In the genomic region with DNA sequence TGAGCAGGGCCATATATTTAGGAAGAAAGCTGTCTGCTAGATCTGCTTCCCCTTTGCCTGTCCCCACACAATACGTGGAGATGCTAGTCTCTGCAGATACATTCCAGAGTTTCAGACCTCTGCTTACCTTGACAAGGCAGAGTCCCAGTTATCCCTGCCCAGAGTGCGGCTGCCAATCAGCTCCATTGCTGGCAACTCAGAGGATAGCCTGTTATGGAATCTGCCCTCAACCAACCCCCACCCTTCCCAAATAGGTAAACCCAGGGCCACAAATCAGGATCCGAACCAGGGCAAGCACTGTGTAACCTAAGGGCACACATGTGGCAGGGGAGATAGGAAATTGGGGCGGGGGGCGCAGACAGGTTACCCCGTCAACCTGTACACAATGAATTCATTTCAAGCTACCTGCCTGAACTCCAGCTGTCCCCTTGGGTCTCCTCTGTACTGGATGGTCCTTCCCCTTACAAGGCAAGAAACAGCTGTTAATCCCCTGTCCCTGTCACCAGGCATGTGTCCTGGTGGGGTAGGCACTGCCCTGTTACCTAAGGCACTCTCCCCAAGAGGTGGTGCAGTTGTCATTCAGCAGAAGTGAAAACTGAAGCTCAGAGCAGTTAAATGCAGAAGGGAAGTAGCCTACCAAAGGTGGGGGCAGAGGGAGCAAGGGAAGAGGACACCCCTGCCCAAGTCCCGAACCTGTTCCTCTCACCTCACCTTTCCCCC, we compare ENCODE assay signal across 8 mouse cellular contexts. TPM values are rescaled to one million over a fixed set of nuclear protein-coding genes. Genes with fewer than 3 reads are reported as not detected.
A peak's percentile ranks its signal among the peaks of the same experiment; 100 is the strongest.
DNase-seq lines count a peak whose midpoint lies in the region; ATAC-seq lines count a peak whose summit lies in the region.

No protein-coding gene starts in this region.

- no peaks in the 10 kb centered on the region for H3K9me3 ChIP-seq in erythroblast, embryonic 14.5 days (ENCODE audit: control insufficient read depth, low read length)
- H3K9me3 ChIP-seq in embryonic facial prominence, embryonic 10.5 days = no peaks in the 10 kb centered on the region
- H3K9me3 ChIP-seq in hindbrain, embryonic 13.5 days = no peaks in the 10 kb centered on the region
- no peaks in the 10 kb centered on the region for H3K9me3 ChIP-seq in liver, embryonic 15.5 days (replicated peaks)
- H3K9me3 ChIP-seq in stomach, embryonic 15.5 days = no peaks in the 10 kb centered on the region

- H3K4me1 ChIP-seq in erythroblast, embryonic 14.5 days (ENCODE audit: control insufficient read depth) = peaks cover 39% of the 10 kb centered on the region
- H3K4me1 ChIP-seq in embryonic facial prominence, embryonic 10.5 days = peaks cover 53% of the 10 kb centered on the region
- peaks cover 41% of the 10 kb centered on the region for H3K4me1 ChIP-seq in hindbrain, embryonic 13.5 days (replicated peaks)
- H3K4me1 ChIP-seq in liver, embryonic 15.5 days (replicated peaks) = peaks cover 48% of the 10 kb centered on the region
- peaks cover 28% of the 10 kb centered on the region for H3K4me1 ChIP-seq in stomach, embryonic 15.5 days

- peak overlapping the region; percentile 96 for H3K9ac ChIP-seq in hindbrain, embryonic 13.5 days
- peak overlapping the region; percentile 91 for H3K9ac ChIP-seq in liver, embryonic 15.5 days
- H3K9ac ChIP-seq in stomach, embryonic 15.5 days = peak overlapping the region; percentile 88; the same call in 1 of the 2 replicates

- H3K27me3 ChIP-seq in erythroblast, embryonic 14.5 days (ENCODE audit: control insufficient read depth) = no peaks in the 10 kb centered on the region; the same call in 1 of the 2 replicates
- H3K27me3 ChIP-seq in embryonic facial prominence, embryonic 10.5 days (replicated peaks; ENCODE audit: low read depth, poor library complexity, severe bottlenecking) = no peaks in the 10 kb centered on the region
- H3K27me3 ChIP-seq in hindbrain, embryonic 13.5 days = no peaks in the 10 kb centered on the region
- no peaks in the 10 kb centered on the region for H3K27me3 ChIP-seq in liver, embryonic 15.5 days
- H3K27me3 ChIP-seq in stomach, embryonic 15.5 days (replicated peaks) = no peaks in the 10 kb centered on the region

- peak overlapping the region; percentile 89 for H3K4me2 ChIP-seq in hindbrain, embryonic 13.5 days
- H3K4me2 ChIP-seq in liver, embryonic 15.5 days = peak overlapping the region; percentile 93
- H3K4me2 ChIP-seq in stomach, embryonic 15.5 days = peak overlapping the region; percentile 87

- 63% methylated on average over 7 of the region's 7 CpGs for WGBS in embryonic facial prominence, embryonic 10.5 days
- WGBS in hindbrain, embryonic 13.5 days = 69% methylated on average over 7 of the region's 7 CpGs
- WGBS in liver, embryonic 15.5 days (ENCODE audit: insufficient replicate concordance) = 53% methylated on average over 7 of the region's 7 CpGs
- WGBS in stomach, embryonic 15.5 days = 60% methylated on average over 7 of the region's 7 CpGs

- intact Hi-C loops in left cerebral cortex, postnatal 14 days (cut with DNase I) = no loop called here

- peak overlapping the region; percentile 97 for H3K27ac ChIP-seq in embryonic facial prominence, embryonic 10.5 days (replicated peaks)
- peak overlapping the region; percentile 86; the same call in 1 of the 2 replicates for H3K27ac ChIP-seq in hindbrain, embryonic 13.5 days
- no peak overlapping the region for H3K27ac ChIP-seq in liver, embryonic 15.5 days (replicated peaks)
- peak overlapping the region; percentile 92; the same call in 1 of the 2 replicates for H3K27ac ChIP-seq in stomach, embryonic 15.5 days

- ATAC-seq in erythroblast, adult 5-6 weeks (replicated peaks; ENCODE audit: low FRiP score, poor library complexity, severe bottlenecking) = no peak; the same call in 1 of the 2 replicates
- ATAC-seq in hindbrain, embryonic 13.5 days (ENCODE audit: low FRiP score) = peak; percentile 22; the same call in 1 of the 2 replicates
- no peak for ATAC-seq in liver, embryonic 15.5 days (ENCODE audit: insufficient read depth)
- no peak for ATAC-seq in stomach, embryonic 15.5 days (ENCODE audit: insufficient read depth, low FRiP score, low read depth)

- DNase-seq in embryonic facial prominence, embryonic 10.5 days (ENCODE audit: low spot score) = no peak
- DNase-seq in right cerebral cortex, adult 18-20 months = no peak
- no peak for DNase-seq in left cerebral cortex, postnatal 14 days (ENCODE audit: low spot score in 2 of 2)

- peak overlapping the region; percentile 83 for H3K4me3 ChIP-seq in erythroblast, embryonic 14.5 days (replicated peaks)
- peak overlapping the region; percentile 98 for H3K4me3 ChIP-seq in embryonic facial prominence, embryonic 10.5 days
- peak overlapping the region; percentile 94 for H3K4me3 ChIP-seq in hindbrain, embryonic 13.5 days
- H3K4me3 ChIP-seq in liver, embryonic 15.5 days (replicated peaks) = peak overlapping the region; percentile 84
- peak overlapping the region; percentile 78 for H3K4me3 ChIP-seq in stomach, embryonic 15.5 days (replicated peaks)

- peaks cover 13% of the 10 kb centered on the region for H3K36me3 ChIP-seq in erythroblast, embryonic 14.5 days (ENCODE audit: control insufficient read depth)
- H3K36me3 ChIP-seq in embryonic facial prominence, embryonic 10.5 days (replicated peaks) = peaks cover 24% of the 10 kb centered on the region
- peaks cover 8% of the 10 kb centered on the region; the same call in 1 of the 2 replicates for H3K36me3 ChIP-seq in hindbrain, embryonic 13.5 days
- no peaks in the 10 kb centered on the region for H3K36me3 ChIP-seq in liver, embryonic 15.5 days (replicated peaks)
- peaks cover 5% of the 10 kb centered on the region; the same call in 1 of the 2 replicates for H3K36me3 ChIP-seq in stomach, embryonic 15.5 days

RNA-seq across cellular contexts. Expression of gene Phf2, which starts 1.1 kb away (rescaled TPM):
- 2.9 and 3.1 TPM in 2 replicates for polyA plus RNA-seq in erythroblast, embryonic 14.5 days (2012)
- 9.4 and 10.2 TPM in 2 replicates for total RNA-seq in erythroblast, adult 5-6 weeks (2015; ENCODE audit: low replicate concordance)
- total RNA-seq in erythroblast, adult 5-6 weeks (2017; ENCODE audit: low replicate concordance) = 3.9 and 5.6 TPM in 2 replicates
- polyA plus RNA-seq in embryonic facial prominence, embryonic 10.5 days (2016; fragmentation: Nextera tagmentation; extraction: Ambion mirVana) = 7.5 and 8.1 TPM in 2 replicates
- polyA plus RNA-seq in hindbrain, embryonic 13.5 days (2015; fragmentation: Nextera tagmentation; extraction: Ambion mirVana) = 9.4 and 9.6 TPM in 2 replicates
- polyA plus RNA-seq in liver, embryonic 15.5 days (2015; fragmentation: Nextera tagmentation; extraction: Ambion mirVana) = 1.7 and 2.0 TPM in 2 replicates
- 6.9 and 7.2 TPM in 2 replicates for polyA plus RNA-seq in stomach, embryonic 15.5 days (2015; fragmentation: Nextera tagmentation; extraction: Ambion mirVana)
- 10 to 100 TPM; 28.1 to 28.6 TPM for total RNA-seq in left cerebral cortex, postnatal 14 days (2021)
